In genomic region chr2:154751924-154752323, GRCm38 (mm10) we compare ENCODE assay signal across 21 mouse cellular contexts. TPM values are rescaled to one million over a fixed set of nuclear protein-coding genes. Genes with fewer than 3 reads are reported as not detected.
A peak's percentile ranks its signal among the peaks of the same experiment; 100 is the strongest.
DNase-seq lines count a peak whose midpoint lies in the region; ATAC-seq and TF ChIP-seq lines count a peak whose summit lies in the region.
"Had no signal": no experiment of that assay in that cellular context is flagged by ENCODE, and none has a peak within 500 bp of the region (broad histone marks: within the 10 kb centered on the region; RNA-seq: fewer than 3 reads in every experiment).

No protein-coding gene starts in this region.

- H3K27me3 ChIP-seq in heart, embryonic 13.5 days (replicated peaks): no peaks in the 10 kb centered on the region
- H3K27me3 ChIP-seq in thymus, adult 2 months (ENCODE audit: control insufficient read depth, insufficient read depth, low read length): no peaks in the 10 kb centered on the region; the same call in 1 of the 2 replicates
- H3K27me3 ChIP-seq: embryonic facial prominence, embryonic 13.5 days; hindbrain, embryonic 15.5 days; limb, embryonic 13.5 days; midbrain, embryonic 12.5 days; Patski had no signal

- no peak for TF ChIP-seq CTCF in brain, embryonic 14.5 days (IDR thresholded peaks at IDR 0.05; ENCODE audit: borderline replicate concordance, extremely low read depth, insufficient read depth, insufficient read length)
- TF ChIP-seq CTCF in thymus, adult 2 months (IDR thresholded peaks at IDR 0.05; ENCODE audit: borderline replicate concordance, control insufficient read depth, extremely low read depth, insufficient read depth, low read length, poor library complexity): no peak

- H3K4me3 ChIP-seq in heart, embryonic 13.5 days: no peak overlapping the region
- no peak overlapping the region for H3K4me3 ChIP-seq in thymus, adult 2 months (ENCODE audit: control insufficient read depth, insufficient read depth, low read length)
- H3K4me3 ChIP-seq: embryonic facial prominence, embryonic 13.5 days; gastrocnemius, adult 2 months; hindbrain, embryonic 15.5 days; limb, embryonic 13.5 days; midbrain, embryonic 12.5 days had no signal

- H3K9ac ChIP-seq in heart, embryonic 13.5 days: 0 out of 2 replicates have a peak overlapping the region, but pooled peaks have one; percentile 9
- H3K9ac ChIP-seq: embryonic facial prominence, embryonic 13.5 days; hindbrain, embryonic 15.5 days; limb, embryonic 13.5 days; lung, embryonic 14.5 days; midbrain, embryonic 12.5 days had no signal

- H3K27ac ChIP-seq in heart, embryonic 13.5 days (replicated peaks): no peak overlapping the region
- H3K27ac ChIP-seq in thymus, adult 2 months (ENCODE audit: control insufficient read depth, insufficient read depth, low read length): no peak overlapping the region
- H3K27ac ChIP-seq: embryonic facial prominence, embryonic 13.5 days; gastrocnemius, adult 2 months; hindbrain, embryonic 15.5 days; kidney, postnatal 0 days; limb, embryonic 13.5 days; midbrain, embryonic 12.5 days had no signal

- DNase-seq in heart, adult 11 months: no peak
- DNase-seq in 416B (ENCODE audit: low read depth): peak; percentile 30
- DNase-seq in R1 (ENCODE audit: low read depth, low spot score): peak; percentile 57
- DNase-seq in brain, embryonic 14.5 days (ENCODE audit: low read depth): peak; percentile 42
- no peak for DNase-seq in thymus, adult 2 months
- no peak for DNase-seq in spleen, postnatal 4 days (ENCODE audit: low spot score in 2 of 2)
- no peak for DNase-seq in cerebellum, postnatal 36 days
- DNase-seq: cerebellum, adult 9-10 months; gastrocnemius, adult 2 months; lung, embryonic 14.5 days; retina, postnatal 1 day had no signal

- ATAC-seq in heart, embryonic 13.5 days (ENCODE audit: extremely low read depth, insufficient number of reproducible peaks, low FRiP score, low TSS enrichment): no peak
- ATAC-seq: Patski had no signal

- H3K4me2 ChIP-seq in heart, embryonic 13.5 days: peak overlapping the region; percentile 13; the same call in 1 of the 2 replicates
- H3K4me2 ChIP-seq: embryonic facial prominence, embryonic 13.5 days; hindbrain, embryonic 15.5 days; limb, embryonic 13.5 days; lung, embryonic 14.5 days; midbrain, embryonic 12.5 days had no signal

- no peaks in the 10 kb centered on the region for H3K36me3 ChIP-seq in heart, embryonic 13.5 days
- H3K36me3 ChIP-seq in thymus, adult 2 months (ENCODE audit: control insufficient read depth, insufficient read depth, low read length): no peaks in the 10 kb centered on the region
- H3K36me3 ChIP-seq: embryonic facial prominence, embryonic 13.5 days; hindbrain, embryonic 15.5 days; limb, embryonic 13.5 days; midbrain, embryonic 12.5 days had no signal

- H3K4me1 ChIP-seq in heart, embryonic 13.5 days: peaks cover 11% of the 10 kb centered on the region
- H3K4me1 ChIP-seq in thymus, adult 2 months (replicated peaks; ENCODE audit: control insufficient read depth, insufficient read depth, low read length): no peaks in the 10 kb centered on the region

- H3K9me3 ChIP-seq in heart, embryonic 13.5 days: no peaks in the 10 kb centered on the region
- H3K9me3 ChIP-seq: embryonic facial prominence, embryonic 13.5 days; hindbrain, embryonic 15.5 days; limb, embryonic 13.5 days; midbrain, embryonic 12.5 days had no signal

- no peak for TF ChIP-seq POLR2A in brain, embryonic 14.5 days (IDR thresholded peaks at IDR 0.05; ENCODE audit: borderline replicate concordance, extremely low read depth, insufficient read depth, insufficient read length, poor library complexity, severe bottlenecking)
- no peak for TF ChIP-seq POLR2A in thymus, adult 2 months (IDR thresholded peaks at IDR 0.05; ENCODE audit: control insufficient read depth, extremely low read depth, insufficient read depth, low read length, poor library complexity)

- 64% methylated on average over 8 of the region's 8 CpGs for WGBS in heart, embryonic 13.5 days
- 64% methylated on average over 8 of the region's 8 CpGs for WGBS in thymus, adult 2 months

RNA-seq across cellular contexts. Expression of gene Gm14214, which starts 17.9 kb away (rescaled TPM):
- not detected in 2 replicates for polyA plus RNA-seq in heart, embryonic 13.5 days (2015; fragmentation: Nextera tagmentation; extraction: Ambion mirVana)
- not detected in 2 replicates for polyA plus RNA-seq in brain, embryonic 14.5 days (2012; rRNA removed)
- not detected in 2 replicates for polyA plus RNA-seq in thymus, adult 2 months (2012; rRNA removed)
- polyA plus RNA-seq: embryonic facial prominence, embryonic 13.5 days; forebrain, embryonic 11.5 days; heart, embryonic 16.5 days; hindbrain, embryonic 15.5 days; kidney, postnatal 0 days; limb, embryonic 13.5 days; lung, embryonic 14.5 days; midbrain, embryonic 12.5 days; Patski; spleen, adult 2 months had no signal

RNA-seq across cellular contexts. Expression of gene Raly, which starts 39.0 kb away (rescaled TPM):
- 27.8 and 32.4 TPM in 2 replicates for polyA plus RNA-seq in heart, embryonic 13.5 days (2015; fragmentation: Nextera tagmentation; extraction: Ambion mirVana)
- 253 and 290 TPM in 2 replicates for polyA plus RNA-seq in brain, embryonic 14.5 days (2012; rRNA removed)
- polyA plus RNA-seq in thymus, adult 2 months (2012; rRNA removed): 437 and 554 TPM in 2 replicates

RNA-seq across cellular contexts. Expression of gene a, which starts 39.3 kb away (rescaled TPM):
- 0.32 TPM in 1 of 2 replicates, not detected in the other for polyA plus RNA-seq in heart, embryonic 13.5 days (2015; fragmentation: Nextera tagmentation; extraction: Ambion mirVana)
- 4.1 and 6.5 TPM in 2 replicates for polyA plus RNA-seq in brain, embryonic 14.5 days (2012; rRNA removed)
- 4.7 and 5.0 TPM in 2 replicates for polyA plus RNA-seq in thymus, adult 2 months (2012; rRNA removed)
- polyA plus RNA-seq: lung, embryonic 14.5 days; Patski; spleen, adult 2 months had no signal

Comparison
In these comparisons a context has a peak if more than half of its experiments do, and no peak if none do; other contexts are left out.
1. DNase-seq: peak in 416B (single experiment), R1 (single experiment) and brain, embryonic 14.5 days (single experiment); none in heart, adult 11 months (single experiment), thymus, adult 2 months (single experiment), spleen, postnatal 4 days (0 of 2) and cerebellum, postnatal 36 days (0 of 2).